Mouse (Mus musculus) adrenal gland, adult 2 months (tissue): ENCODE measurements around the gene Smim7. TPM values are rescaled to one million over a fixed set of nuclear protein-coding genes. Genes with fewer than 3 reads are reported as not detected.
A peak's percentile ranks its signal among the peaks of the same experiment; 100 is the strongest.

Experiments used
- DNase-seq: peaks from one replicate; pipeline ENCODE4 v3.0.0; 2021
- long read RNA-seq: library from polyadenylated mRNA; stranded (forward); transcript quantifications from one replicate; pipeline ENCODE4 v2.0.0, GENCODE M21; 2021
- polyA plus RNA-seq: library from polyadenylated mRNA; depleted of rRNA; stranded (reverse); fragments of >200 nt; gene quantifications from 2 replicates; pipeline ENCODE4 v1.2.3, GENCODE M21; 2012; rRNA removed
- total RNA-seq, 2 experiments: library from RNA; stranded (reverse); gene quantifications; 2 replicates each; pipeline ENCODE4 v1.2.3; 2021

Smim7 gene
- 100 to 1,000 TPM; 102 to 142 TPM for total RNA-seq
- polyA plus RNA-seq: 27.7 and 31.6 TPM in 2 replicates
- long read RNA-seq, transcript Smim7-203 (5 exons, 2,892 nt): major isoform, 96 of 104 reads
- long read RNA-seq, partial matches to known transcripts: 0 of 104 reads
- long read RNA-seq, other reads (novel, unspliced or antisense): 5 of 104 reads

- peak; percentile 99 for DNase-seq
Measured at GRCm38 (mm10) chr8:72570633-72571610, at the start of gene Smim7. TSS of gene Smim7 (minus strand) at chr8:72571088.

- no peak for DNase-seq
Measured at GRCm38 (mm10) chr8:72590198-72590597, 19.3 kb upstream of the Smim7 start.

- DNase-seq: no peak
Measured at GRCm38 (mm10) chr8:72589286-72589685, 18.4 kb upstream of the Smim7 start.

GRCm38 (mm10) chr8:72588865-72589264, 18.0 kb upstream of the Smim7 start:
- no peak for DNase-seq

- DNase-seq: no peak
Measured at GRCm38 (mm10) chr8:72587806-72588205, 16.9 kb upstream of the Smim7 start.

GRCm38 (mm10) chr8:72584390-72584789, 13.5 kb upstream of the Smim7 start:
- DNase-seq: no peak

- peak; percentile 66 for DNase-seq
Measured at GRCm38 (mm10) chr8:72583056-72583771, 12.3 kb upstream of the Smim7 start.

- no peak for DNase-seq
Measured at GRCm38 (mm10) chr8:72579374-72579773, 8.5 kb upstream of the Smim7 start.

- no peak for DNase-seq
Measured at GRCm38 (mm10) chr8:72577941-72578340, 7.1 kb upstream of the Smim7 start.

- no peak for DNase-seq
Measured at GRCm38 (mm10) chr8:72577266-72577665, 6.4 kb upstream of the Smim7 start.

GRCm38 (mm10) chr8:72575915-72576314, 5.0 kb upstream of the Smim7 start:
- DNase-seq: no peak

- DNase-seq: no peak
Measured at GRCm38 (mm10) chr8:72573450-72573849, 2.6 kb upstream of the Smim7 start.

- no peak for DNase-seq
Measured at GRCm38 (mm10) chr8:72572507-72572906, 1.6 kb upstream of the Smim7 start.

GRCm38 (mm10) chr8:72571611-72572473, 954 bp upstream of the Smim7 start, which contains the start of gene Tmem38a:
TSS of gene Tmem38a (plus strand) at chr8:72572055.
- DNase-seq: peak; percentile 88

- DNase-seq: no peak
Measured at GRCm38 (mm10) chr8:72565970-72566369, 4.9 kb downstream of the Smim7 start.

- no peak for DNase-seq
Measured at GRCm38 (mm10) chr8:72561111-72561689, 9.7 kb downstream of the Smim7 start.

GRCm38 (mm10) chr8:72555770-72556169, 15.1 kb downstream of the Smim7 start:
- no peak for DNase-seq

GRCm38 (mm10) chr8:72549314-72549892, 21.5 kb downstream of the Smim7 start:
- peak; percentile 24 for DNase-seq

GRCm38 (mm10) chr8:72548644-72549313, 22.1 kb downstream of the Smim7 start:
- no peak for DNase-seq
